Mouse (Mus musculus): ENCODE results near the gene Lta. TPM values are rescaled to one million over a fixed set of nuclear protein-coding genes. Genes with fewer than 3 reads are reported as not detected.
"Not testable (repeated sequence)": the region's sequence is repeated elsewhere in the genome, so short reads cannot be mapped to it uniquely, and the experiment has no call there.

Lta gene
- polyA plus RNA-seq, 1 experiment from 2014 or later: not detected

- H3K4me3 ChIP-seq (ENCODE audit: low read depth, low read length): peak overlapping the region; percentile 74
- H3K36me3 ChIP-seq (replicated peaks; ENCODE audit: insufficient read depth, low read length): peaks cover 11% of the 10 kb centered on the region
- WGBS (ENCODE audit: insufficient replicate concordance): 8% methylated on average over 30 of the region's 31 CpGs
- peak overlapping the region; percentile 91 for H3K27ac ChIP-seq (ENCODE audit: low read depth)
- peak; percentile 2; the same call in 1 of the 2 replicates for ATAC-seq
- peak overlapping the region; percentile 87 for H3K9ac ChIP-seq (replicated peaks)
- TF ChIP-seq EP300 (IDR thresholded peaks at IDR 0.05; ENCODE audit: low read depth): no peak
- 0 out of 2 replicates have a peak, but pooled peaks have one; percentile 13 for TF ChIP-seq CTCF (IDR thresholded peaks at IDR 0.05; ENCODE audit: low read depth)
- H3K4me1 ChIP-seq (ENCODE audit: insufficient read depth): peaks cover 32% of the 10 kb centered on the region
- peak; percentile 66 for DNase-seq
- H3K9me3 ChIP-seq (ENCODE audit: low read length): no peaks in the 10 kb centered on the region
- H3K4me2 ChIP-seq (ENCODE audit: low read depth, low read length): peak overlapping the region; percentile 73
- no peaks in the 10 kb centered on the region for H3K27me3 ChIP-seq (ENCODE audit: insufficient read depth, low read length)
These were observed 29.8 kb upstream of the Lta start for GRCm38 (mm10) chr17:35234903-35235302.

DNA sequence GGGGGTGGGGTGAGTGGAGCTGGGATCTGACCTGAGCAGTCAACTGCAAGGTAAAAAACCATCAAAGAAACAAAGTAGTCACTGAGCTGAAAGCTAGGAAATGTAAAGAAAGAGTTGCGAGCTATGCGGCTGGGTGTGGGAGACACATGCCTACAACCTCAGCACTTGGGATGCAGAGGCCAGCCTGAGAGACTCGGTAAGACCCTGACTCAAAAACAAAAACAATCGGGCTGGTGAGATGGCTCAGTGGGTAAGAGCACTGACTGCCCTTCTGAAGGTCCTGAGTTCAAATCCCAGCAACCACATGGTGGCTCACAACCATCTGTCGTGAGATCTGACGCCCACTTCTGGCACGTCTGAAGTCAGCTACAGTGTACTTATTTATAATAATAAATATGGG is 28.9 kb upstream of the Lta start:
- Histone ChIP-seq H3K4me2 (ENCODE audit: low read depth, low read length) (peak overlapping the region; percentile 73), H3K4me1 (ENCODE audit: insufficient read depth) (peaks cover 32% of the 10 kb centered on the region), H3K9ac (replicated peaks) (peak overlapping the region; percentile 87; the same call in 1 of the 2 replicates), H3K4me3 (ENCODE audit: low read depth, low read length) (peak overlapping the region; percentile 74), H3K36me3 (replicated peaks; ENCODE audit: insufficient read depth, low read length) (peaks cover 19% of the 10 kb centered on the region), H3K27ac (ENCODE audit: low read depth) (peak overlapping the region; percentile 91)
- not testable (repeated sequence) for H3K9me3 ChIP-seq (ENCODE audit: low read length); ATAC-seq; DNase-seq; H3K27me3 ChIP-seq (ENCODE audit: insufficient read depth, low read length)
- 67% methylated on average over 7 of the region's 7 CpGs for WGBS (ENCODE audit: insufficient replicate concordance)

- Histone ChIP-seq H3K4me2 (ENCODE audit: low read depth, low read length) (peak within 1 kb of the TSS; percentile 73), H3K4me3 (ENCODE audit: low read depth, low read length) (peak within 1 kb of the TSS; percentile 74), H3K27ac (ENCODE audit: low read depth) (peak within 1 kb of the TSS; percentile 91), H3K4me1 (ENCODE audit: insufficient read depth) (peaks cover 32% of the 10 kb centered on the region), H3K27me3 (ENCODE audit: insufficient read depth, low read length) (no peaks in the 10 kb centered on the region), H3K36me3 (replicated peaks; ENCODE audit: insufficient read depth, low read length) (peaks cover 26% of the 10 kb centered on the region), H3K9me3 (ENCODE audit: low read length) (no peaks in the 10 kb centered on the region), H3K9ac (replicated peaks) (peak within 1 kb of the TSS; percentile 87)
- no peak for DNase-seq
- ATAC-seq: no peak
- TF ChIP-seq CTCF (IDR thresholded peaks at IDR 0.05; ENCODE audit: low read depth): no peak
- no peak for TF ChIP-seq EP300 (IDR thresholded peaks at IDR 0.05; ENCODE audit: low read depth)
- 60% methylated on average over 18 of the region's 18 CpGs for WGBS (ENCODE audit: insufficient replicate concordance)
These were observed 28.2 kb upstream of the Lta start, which contains the start of gene Atp6v1g2 for GRCm38 (mm10) chr17:35233114-35233980. TSS of gene Atp6v1g2 (plus strand) at chr17:35233660.

GRCm38 (mm10) chr17:35232659-35233058 is 27.5 kb upstream of the Lta start:
- TF ChIP-seq EP300 (IDR thresholded peaks at IDR 0.05; ENCODE audit: low read depth): no peak
- TF ChIP-seq CTCF (IDR thresholded peaks at IDR 0.05; ENCODE audit: low read depth): no peak
- peaks cover 32% of the 10 kb centered on the region for H3K36me3 ChIP-seq (replicated peaks; ENCODE audit: insufficient read depth, low read length)
- no peak for ATAC-seq
- H3K4me3 ChIP-seq (ENCODE audit: low read depth, low read length): peak overlapping the region; percentile 31; the same call in 1 of the 2 replicates
- H3K27me3 ChIP-seq (ENCODE audit: insufficient read depth, low read length): no peaks in the 10 kb centered on the region
- H3K4me2 ChIP-seq (ENCODE audit: low read depth, low read length): peak overlapping the region; percentile 73
- 60% methylated on average over 5 of the region's 5 CpGs for WGBS (ENCODE audit: insufficient replicate concordance)
- H3K9me3 ChIP-seq (ENCODE audit: low read length): no peaks in the 10 kb centered on the region
- 0 out of 2 replicates have a peak overlapping the region, but pooled peaks have one; percentile 6 for H3K9ac ChIP-seq (replicated peaks)
- peak overlapping the region; percentile 91 for H3K27ac ChIP-seq (ENCODE audit: low read depth)
- peaks cover 32% of the 10 kb centered on the region for H3K4me1 ChIP-seq (ENCODE audit: insufficient read depth)
- DNase-seq: no peak

GRCm38 (mm10) chr17:35232043-35232442 is 26.9 kb upstream of the Lta start:
- H3K27me3 ChIP-seq (ENCODE audit: insufficient read depth, low read length): no peaks in the 10 kb centered on the region
- peak overlapping the region; percentile 73 for H3K4me2 ChIP-seq (ENCODE audit: low read depth, low read length)
- peak overlapping the region; percentile 31; the same call in 1 of the 2 replicates for H3K4me3 ChIP-seq (ENCODE audit: low read depth, low read length)
- no peaks in the 10 kb centered on the region for H3K9me3 ChIP-seq (ENCODE audit: low read length)
- TF ChIP-seq EP300 (IDR thresholded peaks at IDR 0.05; ENCODE audit: low read depth): no peak
- TF ChIP-seq CTCF (IDR thresholded peaks at IDR 0.05; ENCODE audit: low read depth): peak; percentile 97
- DNase-seq: peak; percentile 88
- peak overlapping the region; percentile 91 for H3K27ac ChIP-seq (ENCODE audit: low read depth)
- H3K4me1 ChIP-seq (ENCODE audit: insufficient read depth): peaks cover 32% of the 10 kb centered on the region
- peaks cover 38% of the 10 kb centered on the region for H3K36me3 ChIP-seq (replicated peaks; ENCODE audit: insufficient read depth, low read length)
- 4% methylated on average over 12 of the region's 12 CpGs for WGBS (ENCODE audit: insufficient replicate concordance)
- ATAC-seq: no peak
- H3K9ac ChIP-seq (replicated peaks): 0 out of 2 replicates have a peak overlapping the region, but pooled peaks have one; percentile 6

GRCm38 (mm10) chr17:35231022-35231421 is 25.9 kb upstream of the Lta start:
- Histone ChIP-seq H3K9me3 (ENCODE audit: low read length) (no peaks in the 10 kb centered on the region), H3K27ac (ENCODE audit: low read depth) (peak overlapping the region; percentile 29; the same call in 1 of the 2 replicates), H3K4me3 (ENCODE audit: low read depth, low read length) (no peak overlapping the region), H3K9ac (replicated peaks) (no peak overlapping the region; the same call in 1 of the 2 replicates), H3K36me3 (replicated peaks; ENCODE audit: insufficient read depth, low read length) (peaks cover 40% of the 10 kb centered on the region), H3K4me2 (ENCODE audit: low read depth, low read length) (peak overlapping the region; percentile 19; the same call in 1 of the 2 replicates), H3K4me1 (ENCODE audit: insufficient read depth) (peaks cover 29% of the 10 kb centered on the region), H3K27me3 (ENCODE audit: insufficient read depth, low read length) (no peaks in the 10 kb centered on the region)
- DNase-seq (no peak), ATAC-seq (no peak)
- 66% methylated on average over 10 of the region's 10 CpGs for WGBS (ENCODE audit: insufficient replicate concordance)
- TF ChIP-seq EP300 (IDR thresholded peaks at IDR 0.05; ENCODE audit: low read depth) (no peak), CTCF (IDR thresholded peaks at IDR 0.05; ENCODE audit: low read depth) (0 out of 2 replicates have a peak, but pooled peaks have one; percentile 0)
